Mouse (Mus musculus) cerebellum, adult 9-11 months (tissue): ENCODE data around the gene Sectm1a.
"Not testable (repeated sequence)": the region's sequence is repeated elsewhere in the genome, so short reads cannot be mapped to it uniquely, and the experiment has no call there.

Experiments
- DNase-seq: peaks from one replicate; pipeline ENCODE4 v3.0.0; 2022

Sectm1a gene

GRCm38 (mm10) chr11:121081120-121081519, at the start of gene Sectm1a:
TSS of gene Sectm1a (minus strand) at chr11:121081220.
- DNase-seq: no peak

GRCm38 (mm10) chr11:121129616-121130015, 48.6 kb upstream of the Sectm1a start:
- no peak for DNase-seq

GRCm38 (mm10) chr11:121127441-121127840, 46.4 kb upstream of the Sectm1a start:
- no peak for DNase-seq

GRCm38 (mm10) chr11:121126395-121126794, 45.4 kb upstream of the Sectm1a start:
- no peak for DNase-seq

- DNase-seq: no peak
Observed at GRCm38 (mm10) chr11:121125522-121126172, 44.6 kb upstream of the Sectm1a start.

- DNase-seq: no peak
Observed at GRCm38 (mm10) chr11:121123438-121123837, 42.4 kb upstream of the Sectm1a start.

GRCm38 (mm10) chr11:121122024-121122670, 41.1 kb upstream of the Sectm1a start:
- DNase-seq: no peak

GRCm38 (mm10) chr11:121121151-121121550, 40.1 kb upstream of the Sectm1a start:
- no peak for DNase-seq

- DNase-seq: no peak
Observed at GRCm38 (mm10) chr11:121118577-121118976, 37.6 kb upstream of the Sectm1a start, which contains the start of gene Tex19.2. TSS of gene Tex19.2 (minus strand) at chr11:121118677.

- DNase-seq: no peak
Observed at GRCm38 (mm10) chr11:121118106-121118505, 37.1 kb upstream of the Sectm1a start.

GRCm38 (mm10) chr11:121112091-121112775, 31.2 kb upstream of the Sectm1a start:
- DNase-seq: peak; percentile 74

- DNase-seq: peak; percentile 8
Observed at GRCm38 (mm10) chr11:121111601-121112000, 30.6 kb upstream of the Sectm1a start.

GRCm38 (mm10) chr11:121111051-121111450, 30.0 kb upstream of the Sectm1a start:
- DNase-seq: no peak

GRCm38 (mm10) chr11:121109986-121110385, 29.0 kb upstream of the Sectm1a start:
- peak; percentile 38 for DNase-seq

GRCm38 (mm10) chr11:121108061-121108460, 27.0 kb upstream of the Sectm1a start:
- no peak for DNase-seq

GRCm38 (mm10) chr11:121107242-121107641, 26.2 kb upstream of the Sectm1a start:
- DNase-seq: not testable (repeated sequence)

- DNase-seq: no peak
Observed at GRCm38 (mm10) chr11:121101124-121101805, 20.2 kb upstream of the Sectm1a start.

- no peak for DNase-seq
Observed at GRCm38 (mm10) chr11:121100692-121101091, 19.7 kb upstream of the Sectm1a start.

GRCm38 (mm10) chr11:121099762-121100161, 18.7 kb upstream of the Sectm1a start:
- no peak for DNase-seq

- no peak for DNase-seq
Observed at GRCm38 (mm10) chr11:121092606-121093585, 11.9 kb upstream of the Sectm1a start.

- DNase-seq: no peak
Observed at GRCm38 (mm10) chr11:121090943-121091342, 9.9 kb upstream of the Sectm1a start.
